Mouse (Mus musculus): Measurements from ENCODE around the gene Gmds. TPM values are rescaled to one million over a fixed set of nuclear protein-coding genes. Genes with fewer than 3 reads are reported as not detected.

Gene Gmds
- polyA plus RNA-seq, 1 experiment from 2014 or later: 27.3 TPM

GRCm38 (mm10) chr13:31958346-31959335 is 379.9 kb downstream of the Gmds start:
- Histone ChIP-seq H3K4me3 (replicated peaks) (no peak overlapping the region), H3K27ac (no peak overlapping the region), H3K36me3 (no peaks in the 10 kb centered on the region), H3K9me3 (no peaks in the 10 kb centered on the region), H3K27me3 (no peaks in the 10 kb centered on the region), H3K4me1 (replicated peaks) (no peaks in the 10 kb centered on the region; the same call in 1 of the 2 replicates), H3K4me2 (replicated peaks) (no peak overlapping the region), H3K9ac (replicated peaks) (no peak overlapping the region)
- WGBS: 58% methylated on average over 13 of the region's 13 CpGs
- no peak for ATAC-seq

- no peak for ATAC-seq
- Histone ChIP-seq H3K27me3 (no peaks in the 10 kb centered on the region), H3K9ac (replicated peaks) (no peak overlapping the region), H3K36me3 (no peaks in the 10 kb centered on the region), H3K9me3 (no peaks in the 10 kb centered on the region), H3K4me1 (replicated peaks) (no peaks in the 10 kb centered on the region; the same call in 1 of the 2 replicates), H3K27ac (no peak overlapping the region), H3K4me2 (replicated peaks) (no peak overlapping the region), H3K4me3 (replicated peaks) (no peak overlapping the region)
- WGBS: 83% methylated on average over 6 of the region's 6 CpGs
Measured at GRCm38 (mm10) chr13:31956584-31956983, 382.0 kb downstream of the Gmds start.

GRCm38 (mm10) chr13:31956112-31956511 is 382.4 kb downstream of the Gmds start:
- Histone ChIP-seq H3K9me3 (no peaks in the 10 kb centered on the region), H3K36me3 (no peaks in the 10 kb centered on the region), H3K4me1 (replicated peaks) (no peaks in the 10 kb centered on the region; the same call in 1 of the 2 replicates), H3K4me3 (replicated peaks) (no peak overlapping the region), H3K27ac (no peak overlapping the region), H3K27me3 (no peaks in the 10 kb centered on the region), H3K4me2 (replicated peaks) (no peak overlapping the region), H3K9ac (replicated peaks) (no peak overlapping the region)
- no peak for ATAC-seq
- WGBS: 94% methylated on average over 4 of the region's 4 CpGs

GRCm38 (mm10) chr13:31955171-31955570 is 383.4 kb downstream of the Gmds start:
- no peak for ATAC-seq
- Histone ChIP-seq H3K4me2 (replicated peaks) (no peak overlapping the region), H3K27ac (no peak overlapping the region), H3K9ac (replicated peaks) (no peak overlapping the region), H3K4me1 (replicated peaks) (no peaks in the 10 kb centered on the region), H3K27me3 (no peaks in the 10 kb centered on the region), H3K9me3 (no peaks in the 10 kb centered on the region), H3K36me3 (no peaks in the 10 kb centered on the region), H3K4me3 (replicated peaks) (no peak overlapping the region)
- 64% methylated on average over 7 of the region's 7 CpGs for WGBS

GRCm38 (mm10) chr13:31944676-31945210 is 393.8 kb downstream of the Gmds start:
- Histone ChIP-seq H3K4me1 (replicated peaks) (no peaks in the 10 kb centered on the region), H3K36me3 (no peaks in the 10 kb centered on the region), H3K9me3 (no peaks in the 10 kb centered on the region), H3K9ac (replicated peaks) (no peak overlapping the region), H3K27me3 (no peaks in the 10 kb centered on the region), H3K4me3 (replicated peaks) (no peak overlapping the region), H3K27ac (no peak overlapping the region), H3K4me2 (replicated peaks) (no peak overlapping the region)
- 92% methylated on average over 3 of the region's 3 CpGs for WGBS
- no peak for ATAC-seq

- Histone ChIP-seq H3K9ac (replicated peaks) (no peak overlapping the region), H3K4me1 (replicated peaks) (no peaks in the 10 kb centered on the region), H3K36me3 (no peaks in the 10 kb centered on the region), H3K9me3 (no peaks in the 10 kb centered on the region), H3K27ac (no peak overlapping the region), H3K4me2 (replicated peaks) (no peak overlapping the region), H3K27me3 (no peaks in the 10 kb centered on the region), H3K4me3 (replicated peaks) (no peak overlapping the region)
- 64% methylated on average over 7 of the region's 7 CpGs for WGBS
- ATAC-seq: no peak
Measured at GRCm38 (mm10) chr13:31943482-31944275, 394.9 kb downstream of the Gmds start.

- H3K4me2 ChIP-seq (replicated peaks): no peak overlapping the region
- no peak overlapping the region for H3K27ac ChIP-seq
- no peaks in the 10 kb centered on the region for H3K9me3 ChIP-seq
- H3K4me1 ChIP-seq (replicated peaks): no peaks in the 10 kb centered on the region
- H3K36me3 ChIP-seq: no peaks in the 10 kb centered on the region
- WGBS: 80% methylated on average over 1 of the region's 1 CpGs
- no peak overlapping the region for H3K9ac ChIP-seq (replicated peaks)
- no peaks in the 10 kb centered on the region for H3K27me3 ChIP-seq
- no peak for ATAC-seq
- no peak overlapping the region for H3K4me3 ChIP-seq (replicated peaks)
Measured at GRCm38 (mm10) chr13:31929299-31929698, 409.2 kb downstream of the Gmds start.

GRCm38 (mm10) chr13:31926599-31926998 is 411.9 kb downstream of the Gmds start:
- no peaks in the 10 kb centered on the region for H3K27me3 ChIP-seq
- H3K4me3 ChIP-seq (replicated peaks): no peak overlapping the region
- no peak for ATAC-seq
- no peak overlapping the region for H3K27ac ChIP-seq
- H3K9me3 ChIP-seq: no peaks in the 10 kb centered on the region
- no peak overlapping the region for H3K9ac ChIP-seq (replicated peaks)
- H3K4me1 ChIP-seq (replicated peaks): no peaks in the 10 kb centered on the region
- H3K4me2 ChIP-seq (replicated peaks): no peak overlapping the region
- WGBS: 73% methylated on average over 5 of the region's 5 CpGs
- no peaks in the 10 kb centered on the region for H3K36me3 ChIP-seq

GRCm38 (mm10) chr13:31924506-31924905 is 414.0 kb downstream of the Gmds start:
- Histone ChIP-seq H3K27ac (no peak overlapping the region), H3K36me3 (no peaks in the 10 kb centered on the region), H3K4me1 (replicated peaks) (no peaks in the 10 kb centered on the region), H3K9ac (replicated peaks) (no peak overlapping the region), H3K4me3 (replicated peaks) (no peak overlapping the region), H3K4me2 (replicated peaks) (no peak overlapping the region), H3K9me3 (no peaks in the 10 kb centered on the region), H3K27me3 (no peaks in the 10 kb centered on the region)
- no peak for ATAC-seq
- 70% methylated on average over 4 of the region's 4 CpGs for WGBS

GRCm38 (mm10) chr13:31919716-31920115 is 418.8 kb downstream of the Gmds start:
- H3K9me3 ChIP-seq: no peaks in the 10 kb centered on the region
- no peaks in the 10 kb centered on the region for H3K4me1 ChIP-seq (replicated peaks)
- no peak overlapping the region for H3K4me2 ChIP-seq (replicated peaks)
- no peak for ATAC-seq
- no peaks in the 10 kb centered on the region for H3K27me3 ChIP-seq
- 89% methylated on average over 2 of the region's 2 CpGs for WGBS
- no peak overlapping the region for H3K27ac ChIP-seq
- H3K36me3 ChIP-seq: no peaks in the 10 kb centered on the region
- no peak overlapping the region for H3K9ac ChIP-seq (replicated peaks)
- H3K4me3 ChIP-seq (replicated peaks): no peak overlapping the region

GRCm38 (mm10) chr13:31917387-31917786 is 421.2 kb downstream of the Gmds start:
- Histone ChIP-seq H3K9me3 (no peaks in the 10 kb centered on the region), H3K9ac (replicated peaks) (no peak overlapping the region), H3K4me2 (replicated peaks) (no peak overlapping the region), H3K4me3 (replicated peaks) (no peak overlapping the region), H3K27me3 (no peaks in the 10 kb centered on the region), H3K36me3 (no peaks in the 10 kb centered on the region), H3K27ac (no peak overlapping the region), H3K4me1 (replicated peaks) (no peaks in the 10 kb centered on the region)
- no peak for ATAC-seq
- WGBS: 37% methylated on average over 5 of the region's 5 CpGs

GRCm38 (mm10) chr13:31915748-31916147 is 422.8 kb downstream of the Gmds start:
- H3K4me1 ChIP-seq (replicated peaks): 0 out of 2 replicates have a peak, but pooled peaks cover 6% of the 10 kb centered on the region
- H3K9ac ChIP-seq (replicated peaks): no peak overlapping the region
- no peaks in the 10 kb centered on the region for H3K36me3 ChIP-seq
- ATAC-seq: no peak
- no peak overlapping the region for H3K4me2 ChIP-seq (replicated peaks)
- H3K27ac ChIP-seq: no peak overlapping the region
- no peak overlapping the region for H3K4me3 ChIP-seq (replicated peaks)
- WGBS: 81% methylated on average over 6 of the region's 6 CpGs
- no peaks in the 10 kb centered on the region for H3K9me3 ChIP-seq
- H3K27me3 ChIP-seq: no peaks in the 10 kb centered on the region
